Mouse (Mus musculus): Measurements from ENCODE around the gene Zfp184.

Gene Zfp184

DNA sequence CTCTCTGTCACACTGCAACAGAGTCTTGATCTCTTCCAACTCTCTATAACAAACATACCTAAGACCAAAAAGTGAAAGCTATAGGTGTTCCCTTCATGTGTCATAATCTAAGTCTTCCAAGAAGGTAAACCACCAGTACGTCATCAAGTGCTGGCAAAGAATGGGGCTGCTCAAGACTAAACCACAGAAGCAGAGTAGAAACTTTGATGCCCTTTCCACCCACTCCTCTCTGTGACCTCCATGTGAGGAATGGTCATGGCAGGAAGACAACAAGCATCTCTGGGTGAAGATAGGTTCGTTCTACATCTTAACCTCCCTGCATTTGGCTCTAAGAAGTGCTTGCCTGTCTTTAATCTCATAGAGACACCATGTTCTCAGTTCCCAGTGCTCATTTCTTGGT, 39.6 kb downstream of the Zfp184 start:
- no peak for DNase-seq (ENCODE audit: low spot score)

DNA sequence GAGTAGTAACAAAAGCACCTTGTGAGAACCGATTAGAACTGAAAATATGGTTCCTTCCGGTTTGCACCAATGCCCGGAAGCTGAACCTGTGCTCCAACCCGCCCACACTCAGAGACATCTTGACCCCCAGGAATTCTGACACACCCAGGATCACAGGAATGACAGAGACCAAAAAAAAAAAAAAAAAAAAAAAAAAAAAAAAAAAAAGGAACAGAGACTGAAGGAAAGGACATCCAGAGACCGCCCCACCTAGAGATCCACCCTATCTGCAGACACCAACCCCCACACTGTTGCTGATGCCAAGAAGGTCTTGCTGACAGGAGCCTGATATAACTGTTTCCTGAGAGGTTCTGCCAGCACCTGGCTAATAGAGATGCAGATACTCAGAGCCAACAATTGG, 47.7 kb downstream of the Zfp184 start:
- DNase-seq (ENCODE audit: low spot score): no peak

DNA sequence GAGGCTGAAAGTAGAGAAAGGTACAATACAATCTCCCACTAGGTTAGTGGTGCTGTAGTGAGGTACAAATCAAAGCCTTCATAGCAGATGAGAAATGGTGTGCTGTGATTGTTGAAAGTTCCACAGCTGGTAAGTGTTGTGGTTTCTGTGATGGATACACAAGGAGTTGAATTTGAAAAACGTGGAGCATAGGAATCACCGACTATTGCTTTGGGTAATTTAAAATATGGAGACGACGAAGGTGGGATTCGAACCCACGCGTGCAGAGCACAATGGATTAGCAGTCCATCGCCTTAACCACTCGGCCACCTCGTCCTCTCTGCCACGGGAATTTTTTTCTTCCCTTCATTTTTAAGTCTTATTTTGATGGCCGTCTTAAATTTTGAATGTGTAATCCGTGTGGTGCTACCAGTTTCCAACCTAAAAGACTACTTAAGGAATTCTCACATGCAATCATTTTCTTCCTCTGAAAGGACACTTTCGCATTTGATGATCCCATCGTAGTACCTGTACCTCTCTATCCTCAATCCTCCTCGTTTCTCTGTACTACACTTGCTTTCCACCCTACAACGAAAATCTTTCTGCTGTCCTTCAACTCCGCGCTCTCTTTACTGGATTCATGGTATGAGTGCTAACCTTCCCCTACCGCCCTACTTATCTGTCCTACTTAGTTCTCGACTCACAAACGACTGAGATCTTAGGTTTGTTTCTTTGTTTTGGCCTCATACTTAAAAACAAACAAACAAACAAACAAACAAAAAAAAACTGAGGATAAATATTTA, 49.3 kb downstream of the Zfp184 start:
- DNase-seq (ENCODE audit: low spot score): peak; percentile 90

DNA sequence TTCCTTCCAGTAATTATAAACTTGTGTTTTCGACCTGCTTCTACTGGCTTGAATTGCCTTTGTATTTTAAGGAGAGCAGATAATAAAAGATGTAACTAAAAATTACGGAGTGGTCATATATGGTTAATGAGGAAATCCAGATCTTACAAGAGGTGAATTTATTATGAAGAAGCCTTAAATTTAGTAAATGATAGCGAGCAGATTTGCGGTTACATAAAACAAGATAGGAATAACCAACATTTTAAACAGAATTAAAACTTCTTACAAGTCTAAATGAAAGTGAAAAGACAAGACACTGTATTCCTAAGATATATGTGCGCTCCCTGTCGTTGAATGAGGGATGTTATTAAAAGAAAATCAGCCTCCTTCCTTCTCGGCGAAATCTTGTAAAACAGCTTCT, 50.0 kb downstream of the Zfp184 start:
- DNase-seq (ENCODE audit: low spot score): peak; percentile 50

DNA sequence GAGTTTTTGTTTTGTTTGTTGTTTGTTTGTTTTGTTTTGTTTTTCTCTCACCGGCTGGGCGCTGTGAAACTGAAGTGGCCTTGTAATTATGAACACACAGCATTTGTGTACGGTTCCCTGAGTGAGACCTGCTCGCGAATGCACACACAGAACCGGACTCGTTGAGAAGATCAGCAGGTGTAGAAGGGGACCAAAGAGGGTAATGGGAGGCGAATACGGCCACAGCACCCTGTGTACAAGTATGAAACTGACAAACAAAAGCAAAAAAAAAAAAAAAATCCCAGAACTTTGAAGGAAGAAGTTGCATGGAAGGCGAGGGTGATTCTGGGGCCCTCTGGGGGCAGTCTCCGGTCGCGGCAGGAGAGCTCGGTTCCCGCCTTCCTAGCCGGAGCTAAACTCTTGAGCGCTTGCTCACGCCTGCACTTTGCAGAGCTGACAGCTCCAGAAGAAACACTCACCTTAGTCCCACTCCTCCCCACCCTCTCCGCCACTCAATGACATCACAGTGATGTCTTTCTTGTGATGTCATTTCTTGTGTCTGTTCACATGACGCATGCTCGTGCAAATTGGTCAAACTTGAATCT, 50.5 kb downstream of the Zfp184 start:
- peak; percentile 79 for DNase-seq (ENCODE audit: low spot score)

DNA sequence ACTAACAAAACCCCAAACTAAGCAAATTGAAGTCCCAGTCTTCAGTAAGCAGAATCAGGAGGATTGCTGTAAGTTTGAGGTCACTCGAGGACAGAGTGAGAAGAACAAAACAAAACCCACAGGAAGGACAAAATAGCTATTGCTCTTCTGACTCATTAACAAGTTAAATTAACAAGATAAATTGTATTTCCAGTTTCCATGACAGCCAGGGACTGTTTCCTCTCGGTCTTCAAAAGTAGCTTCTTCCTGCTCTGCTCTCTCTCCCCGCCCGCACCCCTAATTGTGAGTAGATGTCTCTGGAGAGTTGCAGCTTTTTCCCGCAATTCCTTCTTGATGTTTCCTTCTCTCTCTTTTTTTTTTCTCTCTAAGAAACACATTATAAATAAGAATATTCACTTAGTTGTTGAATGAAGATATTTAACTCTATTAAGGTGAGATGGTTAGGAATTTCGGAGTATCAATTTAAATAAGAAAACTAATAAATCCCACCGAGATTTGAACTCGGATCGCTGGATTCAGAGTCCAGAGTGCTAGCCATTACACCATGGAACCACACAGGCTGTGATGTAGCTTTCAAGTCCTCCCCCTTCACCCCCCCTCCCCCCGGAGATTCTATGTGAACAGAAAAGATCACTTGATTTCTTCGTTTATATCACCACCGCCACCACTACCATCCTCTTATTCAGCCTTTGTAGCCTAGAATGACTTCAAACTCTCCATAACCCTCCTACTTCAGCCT, 51.4 kb downstream of the Zfp184 start:
- DNase-seq (ENCODE audit: low spot score): peak; percentile 92

DNA sequence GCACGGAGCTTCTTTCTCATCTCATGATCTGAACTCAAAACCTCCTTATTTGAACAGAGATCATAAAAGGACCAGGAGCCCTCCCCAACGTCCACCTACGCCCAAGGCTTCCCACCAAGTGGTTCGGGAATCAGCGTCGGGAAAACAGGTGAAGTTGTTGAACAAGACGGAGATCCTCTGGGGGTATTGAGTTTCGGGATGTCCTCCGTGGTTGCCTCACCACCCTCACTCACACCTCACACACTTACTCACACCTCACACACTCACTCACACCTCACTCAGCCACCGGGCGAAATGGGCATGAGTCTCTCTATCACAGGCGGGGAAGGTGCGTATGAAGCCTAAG, 51.9 kb downstream of the Zfp184 start:
- no peak for DNase-seq (ENCODE audit: low spot score)

DNA sequence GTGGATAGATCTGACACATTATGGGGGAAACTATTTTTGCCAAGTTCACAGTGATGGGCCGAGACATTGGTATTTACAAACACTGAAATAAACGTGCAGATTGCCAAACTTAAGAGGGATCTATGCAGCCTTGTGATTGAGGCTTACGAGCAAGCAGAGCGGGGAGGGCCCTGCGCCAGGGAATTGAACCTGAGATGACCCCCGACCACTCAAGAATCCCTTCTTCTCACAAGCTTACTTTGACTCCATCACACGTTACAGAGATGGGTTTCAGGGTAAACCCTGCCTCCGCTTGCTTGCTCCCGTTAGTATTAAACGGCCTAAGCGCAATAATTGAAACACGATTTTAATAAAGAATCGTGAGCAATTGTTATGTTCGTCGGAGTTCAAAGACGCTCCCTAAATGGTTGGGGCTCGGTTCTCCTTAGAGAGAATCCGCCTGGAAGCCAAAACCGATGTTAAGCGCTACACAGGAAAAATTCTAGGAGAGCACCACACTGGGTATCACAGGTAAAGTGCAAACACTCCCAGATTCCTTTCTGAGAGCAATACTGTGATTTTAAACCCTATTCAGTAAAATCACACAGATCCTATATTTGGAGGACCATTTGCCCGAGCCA, 52.4 kb downstream of the Zfp184 start:
- DNase-seq (ENCODE audit: low spot score): no peak

DNA sequence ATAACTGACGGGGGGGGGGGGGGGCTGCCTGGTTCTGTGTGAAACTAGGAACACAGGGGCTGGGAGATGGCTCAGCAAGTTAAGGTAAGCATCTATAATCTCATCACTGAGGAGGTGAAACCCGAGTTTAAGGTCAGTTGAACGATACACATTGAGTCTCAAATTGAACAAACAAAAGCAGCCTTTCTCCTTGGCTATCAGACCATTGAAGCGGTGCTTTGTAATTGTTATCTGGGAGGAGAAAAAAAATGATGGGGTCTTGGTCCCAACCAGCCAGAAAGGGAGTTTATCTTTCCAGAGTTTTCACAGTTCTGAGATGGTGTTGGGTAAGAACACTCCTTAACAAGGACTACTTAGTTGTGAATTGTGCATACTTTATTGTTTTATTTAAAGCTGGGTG, 52.9 kb downstream of the Zfp184 start:
- no peak for DNase-seq (ENCODE audit: low spot score)

DNA sequence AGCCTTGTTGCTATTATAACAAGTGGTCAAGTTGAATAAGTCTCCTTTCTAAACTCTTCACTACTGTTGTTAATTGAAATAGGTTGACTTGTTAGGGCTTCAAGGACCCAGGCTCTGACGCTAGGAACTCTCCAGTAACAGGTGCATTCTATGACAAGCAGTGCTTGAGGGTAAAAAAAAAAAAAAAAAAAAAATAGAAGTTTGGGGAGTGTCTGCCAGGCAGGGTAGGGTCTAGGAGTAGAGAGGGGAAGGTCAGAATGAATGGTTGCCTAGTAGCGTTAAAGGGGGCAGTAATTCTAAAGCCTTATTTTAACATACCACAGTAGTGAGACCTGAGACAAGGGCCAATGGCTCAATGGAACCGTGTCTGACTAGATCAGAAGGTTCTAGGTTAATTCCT, 53.5 kb downstream of the Zfp184 start:
- no peak for DNase-seq (ENCODE audit: low spot score)

DNA sequence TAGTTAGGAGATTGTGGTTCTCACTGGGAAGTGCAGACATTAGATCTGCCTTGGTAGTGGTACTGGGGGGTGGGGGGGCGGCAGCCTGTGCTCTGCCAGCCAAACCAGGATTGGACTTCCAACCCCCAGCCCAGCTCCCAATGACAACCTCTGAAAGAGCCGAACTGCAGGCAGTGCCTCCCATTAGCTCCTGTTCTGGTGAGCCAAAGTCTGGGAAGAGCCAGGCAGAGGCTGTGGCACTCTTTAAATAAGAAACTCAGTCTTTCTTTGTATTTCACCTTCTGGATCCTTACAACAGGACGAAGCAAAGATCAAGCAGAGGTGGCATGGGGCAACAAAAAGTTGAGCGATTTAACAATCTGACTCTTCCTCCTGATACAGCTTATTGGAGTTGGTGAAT, 54.3 kb downstream of the Zfp184 start:
- no peak for DNase-seq (ENCODE audit: low spot score)

DNA sequence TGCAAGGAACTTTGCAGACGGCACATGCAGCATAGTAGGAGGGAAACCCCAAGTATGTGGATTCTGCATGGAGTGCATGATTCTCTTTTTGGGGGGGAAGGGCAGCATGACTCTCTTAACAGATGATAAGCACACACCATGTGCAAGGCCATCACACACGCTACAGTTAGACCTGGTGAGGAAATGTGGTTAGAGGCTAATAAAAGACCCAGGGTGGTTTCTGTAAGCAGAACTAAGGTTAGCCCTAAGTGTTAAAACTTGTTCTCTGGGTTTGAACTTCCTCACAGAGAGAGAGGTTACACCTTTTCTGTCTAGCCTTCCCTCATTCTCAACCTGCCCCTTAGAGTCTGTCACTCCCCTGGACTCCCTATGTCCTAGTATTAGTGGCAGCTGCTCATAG, 56.5 kb downstream of the Zfp184 start:
- no peak for DNase-seq (ENCODE audit: low spot score)

DNA sequence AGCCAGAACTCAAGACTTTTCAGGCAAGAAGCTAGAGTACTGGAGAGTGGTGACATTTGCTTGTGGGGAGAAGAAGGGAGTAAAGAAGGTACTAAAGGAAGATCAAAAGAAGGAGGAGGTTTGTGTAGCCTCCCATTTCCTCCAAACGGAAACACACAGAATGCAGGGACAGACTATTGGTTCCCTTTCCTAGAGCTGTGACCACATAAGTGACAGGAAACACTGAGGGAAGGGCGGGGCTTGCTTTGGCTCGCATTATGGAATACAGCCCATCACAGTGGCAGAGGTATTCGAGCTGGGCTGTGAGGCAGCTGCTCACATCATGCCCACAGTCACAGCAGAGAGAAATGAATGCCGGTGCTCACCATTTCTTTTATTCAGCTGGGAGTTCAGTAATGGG, 56.9 kb downstream of the Zfp184 start:
- DNase-seq (ENCODE audit: low spot score): no peak

DNA sequence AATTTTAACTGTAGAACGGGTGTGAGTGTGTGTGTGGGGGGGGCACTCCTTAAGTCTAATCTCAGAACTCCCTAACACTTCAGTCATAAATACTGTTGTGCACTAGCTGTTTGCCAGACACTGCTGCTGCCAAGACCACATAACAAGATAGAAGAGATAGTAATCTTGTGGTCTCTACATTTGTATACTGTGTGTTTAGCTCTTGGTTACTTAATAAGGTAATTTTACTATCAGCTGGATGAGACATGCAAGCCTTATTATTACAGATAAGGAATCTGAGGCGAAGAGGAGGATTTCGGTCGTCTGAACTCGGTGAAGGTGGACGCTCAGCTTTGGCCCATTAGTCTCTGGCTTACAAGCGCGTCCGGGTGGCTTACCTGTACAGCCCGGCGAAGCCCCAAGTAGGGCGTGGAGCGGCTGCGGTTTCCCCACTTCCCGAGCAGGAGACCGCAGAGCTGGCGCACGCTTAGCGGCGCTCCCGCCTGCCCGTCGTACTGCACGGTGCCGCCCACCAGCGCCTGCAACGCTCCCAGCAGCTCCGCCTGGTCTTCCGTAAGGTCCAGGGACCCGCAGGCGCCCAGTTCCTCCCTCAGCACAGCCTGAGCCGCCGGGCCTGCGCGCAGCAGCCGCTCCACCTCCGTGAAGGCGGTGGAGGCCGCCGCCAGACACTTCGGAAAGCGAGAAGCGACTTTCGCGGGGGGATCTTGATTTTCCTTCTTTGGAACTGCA, 60.9 kb downstream of the Zfp184 start:
- peak; percentile 65 for DNase-seq (ENCODE audit: low spot score)

DNA sequence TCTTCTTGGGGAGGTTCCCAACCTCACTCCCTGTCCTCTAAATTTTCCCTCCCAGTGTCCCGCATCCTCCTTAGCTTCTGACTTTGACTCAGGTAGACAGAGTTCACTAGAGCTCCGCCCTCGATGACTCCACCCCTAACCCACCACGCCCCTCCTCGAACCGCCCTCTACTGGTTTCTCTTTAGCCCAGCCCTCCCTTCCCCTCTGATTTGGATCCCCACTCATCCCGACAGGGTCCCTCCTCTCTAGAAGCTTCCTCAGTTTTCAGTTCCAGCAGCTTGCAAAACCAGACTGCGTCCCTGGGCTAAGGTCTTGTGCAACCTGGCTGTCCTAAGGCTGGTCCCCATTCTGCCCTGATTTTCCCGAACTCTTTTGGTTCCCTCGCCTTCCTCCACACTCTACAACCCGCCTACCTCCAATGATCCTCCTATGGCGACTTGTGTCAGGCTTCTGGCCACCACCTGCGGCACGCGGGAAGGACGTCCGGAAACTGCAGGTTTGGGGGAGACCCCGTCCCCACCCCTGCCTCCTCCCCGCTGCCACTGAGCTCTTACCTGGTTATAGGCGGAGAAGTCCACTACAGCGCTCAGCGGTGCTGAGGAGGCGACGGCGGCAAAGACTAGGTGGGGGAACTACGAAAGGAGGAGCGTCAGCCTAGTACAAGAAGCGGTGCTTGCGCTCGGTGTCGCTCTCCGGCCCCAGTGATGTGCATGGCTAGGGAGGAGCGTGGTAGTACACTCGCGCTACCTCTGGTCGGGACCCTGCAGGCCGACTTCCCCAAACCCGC, 61.6 kb downstream of the Zfp184 start:
- peak; percentile 85 for DNase-seq (ENCODE audit: low spot score)

DNA sequence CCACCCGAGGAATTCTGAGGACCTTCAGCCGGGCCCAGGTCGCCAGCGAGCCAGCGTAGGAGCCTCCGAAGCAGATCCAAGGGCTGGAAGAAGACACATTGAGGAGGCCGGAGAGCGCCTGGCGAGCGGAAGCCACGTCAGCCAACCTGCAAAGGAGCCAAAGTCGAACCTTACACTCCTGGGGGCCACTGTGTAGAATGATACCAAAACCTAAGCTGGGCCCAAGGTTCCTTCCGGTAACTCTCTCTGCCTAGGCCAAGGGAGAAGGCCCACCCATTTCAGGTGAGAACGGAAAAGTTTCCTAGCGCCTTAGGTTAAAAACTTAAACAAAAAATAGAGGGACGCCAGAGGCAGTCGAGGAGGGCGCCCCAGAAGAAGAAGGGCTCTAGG, 62.2 kb downstream of the Zfp184 start:
- no peak for DNase-seq (ENCODE audit: low spot score)

DNA sequence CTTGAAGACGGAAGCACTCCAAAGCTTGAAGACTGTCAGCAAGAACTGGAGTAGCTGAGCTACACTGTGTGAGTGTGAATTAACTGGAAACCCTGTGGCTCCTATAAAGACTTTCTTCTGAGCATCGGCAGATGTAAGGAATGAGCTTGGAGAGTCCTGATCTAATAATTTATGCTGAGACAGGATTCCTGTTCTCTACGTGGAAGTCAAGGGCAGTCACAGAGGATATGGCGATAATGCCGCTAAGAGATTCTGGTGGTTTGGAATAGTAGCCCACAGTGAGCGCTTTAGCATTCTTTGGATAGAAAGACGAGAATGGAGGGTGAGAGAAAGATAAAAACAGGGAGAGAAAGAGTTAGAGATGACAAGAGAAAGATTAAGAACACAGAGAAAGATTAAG, 63.0 kb downstream of the Zfp184 start:
- no peak for DNase-seq (ENCODE audit: low spot score)

DNA sequence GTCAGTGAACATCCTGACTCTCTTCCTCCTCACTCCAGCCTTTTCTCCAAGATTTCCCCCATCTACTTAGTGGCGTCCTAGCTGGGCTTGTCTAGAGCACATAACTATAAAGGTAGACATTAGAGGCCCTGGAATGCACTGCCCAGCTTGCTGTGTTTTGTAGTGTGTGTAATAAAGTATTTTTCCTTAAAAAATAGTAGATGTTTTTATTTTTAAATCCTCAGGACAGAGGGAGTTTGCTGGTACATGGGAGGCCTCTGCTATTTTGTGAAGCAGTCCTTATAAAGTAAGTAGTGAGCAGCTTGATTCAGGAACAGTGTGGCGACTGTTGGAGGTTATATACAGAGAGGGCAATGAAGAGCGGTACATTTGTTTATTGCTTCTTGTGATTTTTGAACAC, 63.8 kb downstream of the Zfp184 start:
- DNase-seq (ENCODE audit: low spot score): no peak

DNA sequence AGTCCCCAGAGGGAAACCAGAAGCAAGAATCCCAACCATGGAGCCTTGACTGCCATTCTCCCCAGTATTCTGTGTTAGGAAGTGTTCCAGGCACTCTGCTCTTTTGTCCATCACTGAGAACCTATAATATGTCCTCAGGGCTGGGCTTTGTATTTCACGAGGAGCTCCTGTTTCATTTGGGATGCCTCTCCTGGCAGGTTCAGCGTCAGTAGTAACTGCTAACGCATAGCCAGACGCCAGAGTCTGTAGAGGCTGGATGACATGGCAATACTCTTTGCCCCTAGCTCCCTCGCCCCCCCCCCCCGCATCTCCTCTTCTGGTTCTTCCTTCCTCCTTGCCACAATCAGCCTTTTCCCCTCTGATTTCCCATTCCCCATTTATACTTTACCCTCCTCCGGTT, 64.7 kb downstream of the Zfp184 start, which contains the start of gene Prss16:
Gene Prss16, minus strand, starts transcription at position 101 of the 400 bp plus-strand sequence.
- no peak for DNase-seq (ENCODE audit: low spot score)

All from embryo, embryonic 10.5 days (tissue).